Mouse (Mus musculus) stomach, postnatal 0 days (tissue): ENCODE results near the gene Uap1l1.

Source experiments
- CTCF ChIP-seq: IDR thresholded peaks from 2 replicates; pipeline ENCODE4 v1.5.1; 2016; ENCODE audit warnings: antibody characterized with exemption, low read depth, mild to moderate bottlenecking, moderate library complexity
- EP300 ChIP-seq: optimal IDR thresholded peaks from 2 replicates; pipeline ENCODE3; 2016; ENCODE audit warnings: antibody characterized with exemption

GRCm38 (mm10) chr2:25376589-25376988 lies 11.1 kb upstream of the Uap1l1 start:
- TF ChIP-seq CTCF = peak; percentile 88
- no peak for TF ChIP-seq EP300
